ENCODE assay signal across 8 mouse cellular contexts in the genomic region with DNA sequence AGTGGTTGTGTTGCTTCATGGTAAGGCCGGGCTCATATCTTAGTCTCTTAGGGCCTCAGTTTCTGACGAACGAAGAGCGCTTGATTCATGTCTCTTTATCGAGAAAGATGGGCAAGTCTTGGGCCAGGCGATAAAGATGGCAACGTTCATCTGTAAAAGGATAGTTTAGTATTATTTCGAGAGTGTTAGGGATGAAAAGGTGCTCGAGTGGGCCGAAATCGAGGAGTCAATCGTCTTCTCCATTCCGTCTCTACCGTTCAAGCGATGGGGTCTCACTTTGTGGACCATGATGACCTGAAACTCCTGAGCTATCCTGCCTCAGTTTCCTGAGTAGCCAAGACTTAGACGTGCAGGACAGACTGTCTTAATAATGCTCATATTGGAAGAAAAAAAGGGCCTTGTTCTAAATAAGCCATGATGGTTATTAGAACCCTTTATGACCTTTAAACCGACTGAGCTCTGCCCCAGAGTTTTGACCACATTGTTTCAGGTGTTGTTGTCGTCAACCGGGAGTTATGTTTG. TPM values are rescaled to one million over a fixed set of nuclear protein-coding genes. Genes with fewer than 3 reads are reported as not detected.
DNase-seq lines count a peak whose midpoint lies in the region; ATAC-seq and TF ChIP-seq lines count a peak whose summit lies in the region.

No protein-coding gene starts in this region.

- H3K27ac ChIP-seq in lung, postnatal 0 days (ENCODE audit: low read length) = peak overlapping the region; percentile 84; the same call in 1 of the 2 replicates
- H3K27ac ChIP-seq in embryonic fibroblast, embryonic 13.5 days (ENCODE audit: insufficient read depth, low read length) = peak overlapping the region; percentile 54
- no peak overlapping the region for H3K27ac ChIP-seq in limb, embryonic 11.5 days (replicated peaks; ENCODE audit: low read depth, low read length)
- no peak overlapping the region for H3K27ac ChIP-seq in small intestine, adult 2 months (ENCODE audit: insufficient read depth, low read depth, low read length)

- ATAC-seq in lung, postnatal 0 days = no peak
- ATAC-seq in limb, embryonic 11.5 days (ENCODE audit: insufficient number of reproducible peaks, low FRiP score, low TSS enrichment, low read depth) = no peak

- no peaks in the 10 kb centered on the region for H3K9me3 ChIP-seq in lung, postnatal 0 days (ENCODE audit: low read length)
- H3K9me3 ChIP-seq in limb, embryonic 11.5 days (ENCODE audit: control insufficient read depth, low read length) = no peaks in the 10 kb centered on the region

- no peak for TF ChIP-seq CTCF in lung, postnatal 0 days (IDR thresholded peaks at IDR 0.05)
- no peak for TF ChIP-seq CTCF in embryonic fibroblast, embryonic 13.5 days (IDR thresholded peaks at IDR 0.05; ENCODE audit: borderline replicate concordance, insufficient read depth, low read length)
- TF ChIP-seq CTCF in small intestine, adult 2 months (IDR thresholded peaks at IDR 0.05; ENCODE audit: extremely low read depth, insufficient read length, insufficient replicate concordance, low read depth, low read length) = no peak

- H3K9ac ChIP-seq in lung, postnatal 0 days (replicated peaks; ENCODE audit: low read depth) = peak overlapping the region; percentile 68; the same call in 1 of the 2 replicates
- H3K9ac ChIP-seq in limb, embryonic 11.5 days (ENCODE audit: low read length) = peak overlapping the region; percentile 85

- intact Hi-C loops in left cerebral cortex, postnatal 4 days (cut with DNase I) = no loop called here

- H3K4me1 ChIP-seq in lung, postnatal 0 days (ENCODE audit: insufficient read depth, low read depth, low read length) = no peaks in the 10 kb centered on the region; the same call in 1 of the 2 replicates
- H3K4me1 ChIP-seq in embryonic fibroblast, embryonic 13.5 days (ENCODE audit: control insufficient read depth, insufficient read depth, low read length) = peaks cover 4% of the 10 kb centered on the region; the same call in 1 of the 2 replicates
- H3K4me1 ChIP-seq in limb, embryonic 11.5 days (ENCODE audit: control insufficient read depth, insufficient read depth, low read length) = peaks cover 10% of the 10 kb centered on the region
- H3K4me1 ChIP-seq in small intestine, adult 2 months (ENCODE audit: control insufficient read depth, insufficient read depth, insufficient read length, low read length) = peaks cover 14% of the 10 kb centered on the region

- TF ChIP-seq EP300 in lung, postnatal 0 days (IDR thresholded peaks at IDR 0.05) = no peak

- TF ChIP-seq POLR2A in embryonic fibroblast, embryonic 13.5 days (IDR thresholded peaks at IDR 0.05; ENCODE audit: low read depth, low read length) = no peak
- no peak for TF ChIP-seq POLR2A in small intestine, adult 2 months (IDR thresholded peaks at IDR 0.05; ENCODE audit: low read depth, low read length)

- H3K4me2 ChIP-seq in lung, postnatal 0 days (replicated peaks; ENCODE audit: low read depth, low read length) = peak overlapping the region; percentile 80
- H3K4me2 ChIP-seq in limb, embryonic 11.5 days (ENCODE audit: low read depth, severe bottlenecking) = peak overlapping the region; percentile 74

- DNase-seq in lung, postnatal 0 days (ENCODE audit: low spot score) = no peak
- DNase-seq in lung, postnatal 14 days = no peak
- DNase-seq in limb, embryonic 11.5 days (ENCODE audit: low spot score) = no peak
- no peak for DNase-seq in left cerebral cortex, postnatal 4 days
- DNase-seq in thymus, postnatal 36 days = no peak
- no peak for DNase-seq in right cerebral cortex, adult 18-20 months

- H3K4me3 ChIP-seq in lung, postnatal 0 days (ENCODE audit: low read depth, low read length) = peak overlapping the region; percentile 95
- H3K4me3 ChIP-seq in embryonic fibroblast, embryonic 13.5 days (ENCODE audit: insufficient read depth, low read length) = peak overlapping the region; percentile 97
- H3K4me3 ChIP-seq in limb, embryonic 11.5 days (ENCODE audit: low read depth, low read length) = peak overlapping the region; percentile 77
- peak overlapping the region; percentile 91 for H3K4me3 ChIP-seq in small intestine, adult 2 months (ENCODE audit: low read depth, low read length)

- H3K36me3 ChIP-seq in lung, postnatal 0 days (ENCODE audit: insufficient read depth, low read length) = no peaks in the 10 kb centered on the region
- no peaks in the 10 kb centered on the region for H3K36me3 ChIP-seq in limb, embryonic 11.5 days (ENCODE audit: control insufficient read depth, insufficient read depth, low read length)
- H3K36me3 ChIP-seq in small intestine, adult 2 months (ENCODE audit: control insufficient read depth, insufficient read depth, low read length) = no peaks in the 10 kb centered on the region

- WGBS in lung, postnatal 0 days = 3% methylated on average over 19 of the region's 19 CpGs
- WGBS in limb, embryonic 11.5 days = 4% methylated on average over 19 of the region's 19 CpGs
- 5% methylated on average over 19 of the region's 19 CpGs for WGBS in small intestine, adult 2 months

- H3K27me3 ChIP-seq in lung, postnatal 0 days (replicated peaks; ENCODE audit: insufficient read depth, low read length) = no peaks in the 10 kb centered on the region
- H3K27me3 ChIP-seq in limb, embryonic 11.5 days (ENCODE audit: control insufficient read depth, insufficient read depth, low read length) = no peaks in the 10 kb centered on the region
- no peaks in the 10 kb centered on the region for H3K27me3 ChIP-seq in small intestine, adult 2 months (ENCODE audit: control insufficient read depth, insufficient read depth, low read length)

RNA-seq across cellular contexts. Expression of a gene that starts 0.9 kb away (rescaled TPM):
- polyA plus RNA-seq in lung, postnatal 0 days (2015; fragmentation: Nextera tagmentation; extraction: Ambion mirVana) = 35.3 and 35.6 TPM in 2 replicates
- polyA plus RNA-seq in embryonic fibroblast, embryonic 13.5 days (2011; ENCODE audit: insufficient read length, low read depth, missing spikeins) = 54.8 and 57.8 TPM in 2 replicates
- 33.0 and 33.8 TPM in 2 replicates for polyA plus RNA-seq in limb, embryonic 11.5 days (2014; fragmentation: Nextera tagmentation; extraction: Ambion mirVana)
- 1.1 and 1.7 TPM in 2 replicates for polyA plus RNA-seq in small intestine, adult 2 months (2012; rRNA removed)
- total RNA-seq in left cerebral cortex, postnatal 4 days (2021) = 100 to 1,000 TPM; 126 TPM

RNA-seq across cellular contexts. Expression of a gene that starts 33.1 kb away (rescaled TPM):
- 0.96 and 2.1 TPM in 2 replicates for polyA plus RNA-seq in lung, postnatal 0 days (2015; fragmentation: Nextera tagmentation; extraction: Ambion mirVana)
- polyA plus RNA-seq in embryonic fibroblast, embryonic 13.5 days (2011; ENCODE audit: insufficient read length, low read depth, missing spikeins) = not detected in 2 replicates
- polyA plus RNA-seq in limb, embryonic 11.5 days (2014; fragmentation: Nextera tagmentation; extraction: Ambion mirVana) = not detected in 2 replicates
- 0.70 and 0.94 TPM in 2 replicates for polyA plus RNA-seq in small intestine, adult 2 months (2012; rRNA removed)
- not detected for total RNA-seq in left cerebral cortex, postnatal 4 days (2021)

Comparison
In these comparisons a context has a peak if more than half of its experiments do, and no peak if none do; other contexts are left out.
1. H3K27ac ChIP-seq: peak in lung, postnatal 0 days (single experiment) and embryonic fibroblast, embryonic 13.5 days (single experiment); none in limb, embryonic 11.5 days (single experiment) and small intestine, adult 2 months (single experiment).
2. RNA of a gene that starts 0.9 kb away (polyA plus RNA-seq): 54.8 to 57.8 TPM in embryonic fibroblast, embryonic 13.5 days, 35.3 to 35.6 TPM in lung, postnatal 0 days and 33.0 to 33.8 TPM in limb, embryonic 11.5 days; 1.1 to 1.7 TPM in small intestine, adult 2 months; every median in the first group is over 10 times any median in the second.
3. Peak in every context shown above with its lines, with median percentiles within 50 percentile points of each other: H3K4me3 ChIP-seq.